In the genomic region with DNA sequence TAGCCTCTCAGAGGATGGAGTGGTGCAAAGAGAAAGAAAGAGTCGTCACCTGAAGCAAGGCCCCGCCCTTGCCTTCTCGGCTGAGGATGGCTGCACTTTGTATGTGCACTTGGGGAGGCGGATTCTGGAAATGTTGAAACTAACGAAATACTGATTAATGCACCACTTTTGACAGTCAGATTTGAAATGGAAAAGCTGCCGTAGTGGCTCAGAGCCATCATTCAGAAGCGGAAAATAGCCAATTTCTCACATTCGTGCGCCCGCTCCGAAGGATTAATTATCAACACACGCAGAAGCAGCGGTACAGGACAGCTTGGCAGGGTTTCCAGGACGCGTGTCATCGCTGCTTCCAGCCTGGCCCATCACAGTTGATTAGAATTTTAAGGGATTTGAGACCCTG, we compare ENCODE assay signal across 9 mouse cellular contexts. TPM values are rescaled to one million over a fixed set of nuclear protein-coding genes. Genes with fewer than 3 reads are reported as not detected.
A peak's percentile ranks its signal among the peaks of the same experiment; 100 is the strongest.
DNase-seq lines count a peak whose midpoint lies in the region; ATAC-seq lines count a peak whose summit lies in the region.
"Had no signal": no experiment of that assay in that cellular context is flagged by ENCODE, and none has a peak within 500 bp of the region (broad histone marks: within the 10 kb centered on the region; RNA-seq: fewer than 3 reads in every experiment).

No protein-coding gene starts in this region.

- peaks cover 21% of the 10 kb centered on the region for H3K27me3 ChIP-seq in heart, embryonic 12.5 days (replicated peaks)
- no peaks in the 10 kb centered on the region for H3K27me3 ChIP-seq in midbrain, embryonic 14.5 days (ENCODE audit: control insufficient read depth, insufficient read depth, low read length)
- H3K27me3 ChIP-seq in midbrain, embryonic 10.5 days (ENCODE audit: low read depth, poor library complexity, severe bottlenecking), result peaks cover 31% of the 10 kb centered on the region
- H3K27me3 ChIP-seq in stomach, embryonic 16.5 days (ENCODE audit: control insufficient read depth, insufficient read depth, low read length), result no peaks in the 10 kb centered on the region

- 73% methylated on average over 16 of the region's 16 CpGs for WGBS in heart, embryonic 12.5 days
- WGBS in midbrain, embryonic 14.5 days, result 49% methylated on average over 16 of the region's 16 CpGs
- 88% methylated on average over 16 of the region's 16 CpGs for WGBS in midbrain, embryonic 10.5 days
- WGBS in stomach, embryonic 16.5 days, result 44% methylated on average over 16 of the region's 16 CpGs

- ATAC-seq in heart, embryonic 12.5 days (ENCODE audit: insufficient number of reproducible peaks, low FRiP score), result no peak
- ATAC-seq in midbrain, embryonic 14.5 days (ENCODE audit: low FRiP score, low TSS enrichment), result no peak
- no peak for ATAC-seq in stomach, embryonic 16.5 days (ENCODE audit: insufficient read depth, low FRiP score)

- H3K4me1 ChIP-seq in heart, embryonic 12.5 days (replicated peaks), result peaks cover 37% of the 10 kb centered on the region
- peaks cover 5% of the 10 kb centered on the region for H3K4me1 ChIP-seq in midbrain, embryonic 14.5 days (ENCODE audit: control insufficient read depth, insufficient read depth, low read length)
- H3K4me1 ChIP-seq in midbrain, embryonic 10.5 days, result peaks cover 20% of the 10 kb centered on the region
- H3K4me1 ChIP-seq in stomach, embryonic 16.5 days (ENCODE audit: control insufficient read depth, insufficient read depth, low read length), result peaks cover 42% of the 10 kb centered on the region

- H3K36me3 ChIP-seq in heart, embryonic 12.5 days, result peaks cover 22% of the 10 kb centered on the region
- H3K36me3 ChIP-seq in midbrain, embryonic 14.5 days (ENCODE audit: control insufficient read depth, insufficient read depth, low read length), result peaks cover 9% of the 10 kb centered on the region; the same call in 1 of the 2 replicates
- peaks cover 46% of the 10 kb centered on the region for H3K36me3 ChIP-seq in midbrain, embryonic 10.5 days
- peaks cover 5% of the 10 kb centered on the region; the same call in 1 of the 2 replicates for H3K36me3 ChIP-seq in stomach, embryonic 16.5 days (ENCODE audit: control insufficient read depth, insufficient read depth, low read length)

- no peak overlapping the region for H3K9ac ChIP-seq in heart, embryonic 12.5 days
- no peak overlapping the region for H3K9ac ChIP-seq in midbrain, embryonic 14.5 days (replicated peaks; ENCODE audit: low read length)
- H3K9ac ChIP-seq in stomach, embryonic 16.5 days (ENCODE audit: low read length), result no peak overlapping the region
- H3K9ac ChIP-seq: neural tube, embryonic 12.5 days had no signal

- no peak overlapping the region for H3K27ac ChIP-seq in heart, embryonic 12.5 days (ENCODE audit: poor library complexity, severe bottlenecking)
- H3K27ac ChIP-seq in midbrain, embryonic 14.5 days (replicated peaks; ENCODE audit: low read depth, low read length), result peak overlapping the region; percentile 52; the same call in 1 of the 2 replicates
- no peak overlapping the region for H3K27ac ChIP-seq in midbrain, embryonic 10.5 days (replicated peaks)
- peak overlapping the region; percentile 52 for H3K27ac ChIP-seq in stomach, embryonic 16.5 days (ENCODE audit: low read length)
- H3K27ac ChIP-seq: neural tube, embryonic 12.5 days had no signal

- no peaks in the 10 kb centered on the region for H3K9me3 ChIP-seq in heart, embryonic 12.5 days (replicated peaks)
- no peaks in the 10 kb centered on the region for H3K9me3 ChIP-seq in midbrain, embryonic 14.5 days (ENCODE audit: control insufficient read depth, low read length)
- no peaks in the 10 kb centered on the region for H3K9me3 ChIP-seq in midbrain, embryonic 10.5 days (replicated peaks)
- H3K9me3 ChIP-seq in stomach, embryonic 16.5 days (replicated peaks; ENCODE audit: control insufficient read depth, low read length), result no peaks in the 10 kb centered on the region
- H3K9me3 ChIP-seq: neural tube, embryonic 12.5 days had no signal

- intact Hi-C loops in heart, postnatal 10 days (cut with DNase I), result no loop called here
- intact Hi-C loops in gastrocnemius, postnatal 36 days (cut with DNase I), result no loop called here

- H3K4me3 ChIP-seq in heart, embryonic 12.5 days, result no peak overlapping the region
- no peak overlapping the region for H3K4me3 ChIP-seq in midbrain, embryonic 14.5 days (replicated peaks; ENCODE audit: low read depth, low read length)
- H3K4me3 ChIP-seq in midbrain, embryonic 10.5 days, result no peak overlapping the region
- no peak overlapping the region for H3K4me3 ChIP-seq in stomach, embryonic 16.5 days (replicated peaks; ENCODE audit: low read length)
- H3K4me3 ChIP-seq: neural tube, embryonic 12.5 days had no signal

- peak; percentile 59 to 67 for DNase-seq in heart, postnatal 10 days
- peak; percentile 47 for DNase-seq in midbrain, embryonic 14.5 days
- no peak for DNase-seq in midbrain, embryonic 10.5 days (ENCODE audit: low spot score)
- peak; percentile 64 for DNase-seq in layer of hippocampus, adult 9-11 months
- DNase-seq in gastrocnemius, postnatal 36 days, result no peak
- DNase-seq: embryo, embryonic 11 days had no signal

- H3K4me2 ChIP-seq in heart, embryonic 12.5 days, result no peak overlapping the region
- no peak overlapping the region for H3K4me2 ChIP-seq in midbrain, embryonic 14.5 days (ENCODE audit: low read length)
- H3K4me2 ChIP-seq in stomach, embryonic 16.5 days (ENCODE audit: low read depth, low read length), result peak overlapping the region; percentile 27

RNA-seq across cellular contexts. Expression of gene Notch3, which starts 47.5 kb away (rescaled TPM):
- 10 to 100 TPM; 57.6 to 65.3 TPM for total RNA-seq in heart, postnatal 10 days (2021)
- 8.0 and 10.6 TPM in 2 replicates for polyA plus RNA-seq in heart, embryonic 12.5 days (2016; fragmentation: Nextera tagmentation; extraction: Ambion mirVana)
- polyA plus RNA-seq in midbrain, embryonic 14.5 days (2014; fragmentation: Nextera tagmentation; extraction: Ambion mirVana), result 10.5 and 11.2 TPM in 2 replicates
- polyA plus RNA-seq in midbrain, embryonic 10.5 days (2016; fragmentation: Nextera tagmentation; extraction: Ambion mirVana), result 23.4 and 28.2 TPM in 2 replicates
- 12.1 and 14.5 TPM in 2 replicates for polyA plus RNA-seq in stomach, embryonic 16.5 days (2015; fragmentation: Nextera tagmentation; extraction: Ambion mirVana)
- 10 to 100 TPM; 11.0 to 13.3 TPM for total RNA-seq in gastrocnemius, postnatal 36 days (2021)

Comparison
In these comparisons a context has a peak if more than half of its experiments do, and no peak if none do; other contexts are left out.
1. DNase-seq: peak in heart, postnatal 10 days (2 of 2), midbrain, embryonic 14.5 days (single experiment) and layer of hippocampus, adult 9-11 months (single experiment); none in midbrain, embryonic 10.5 days (single experiment) and gastrocnemius, postnatal 36 days (0 of 2).
2. H3K27ac ChIP-seq: peak in midbrain, embryonic 14.5 days (single experiment) and stomach, embryonic 16.5 days (single experiment); none in heart, embryonic 12.5 days (single experiment) and midbrain, embryonic 10.5 days (single experiment).